Mouse (Mus musculus): Measurements from ENCODE around the gene Pde7b.

DNA sequence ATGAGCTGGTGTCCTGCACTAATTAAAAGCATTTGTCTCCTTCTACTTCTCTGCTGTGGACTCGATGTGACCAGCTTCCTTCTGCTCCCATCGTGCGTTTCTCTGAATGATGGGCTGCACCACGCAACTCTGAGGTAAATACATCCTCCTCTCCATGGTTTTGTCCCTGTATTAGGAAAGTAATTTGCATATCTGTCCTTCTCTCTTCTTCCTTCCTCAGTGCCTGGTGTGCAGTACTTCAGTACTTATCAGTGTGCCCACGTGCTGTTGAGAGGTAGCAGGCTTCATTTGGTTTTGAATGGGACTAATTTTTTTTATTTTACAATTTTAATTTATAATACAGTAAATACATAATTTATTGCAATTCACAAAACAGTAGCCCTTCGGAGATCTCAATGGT is 33.4 kb upstream of the Pde7b start:
- TF ChIP-seq CTCF (conservative IDR thresholded peaks at IDR 0.05; ENCODE audit: insufficient read depth, insufficient read length, low read depth, low read length) (no peak), POLR2A (IDR thresholded peaks at IDR 0.05; ENCODE audit: low read depth, low read length) (no peak)
